Mouse (Mus musculus): Measurements from ENCODE around the gene Gm1140.
"Not testable (repeated sequence)": the region's sequence is repeated elsewhere in the genome, so short reads cannot be mapped to it uniquely, and the experiment has no call there.

The Gm1140 gene

GRCm38 (mm10) chrX:67693462-67693861 is at the start of gene Gm1140:
Gene Gm1140, minus strand, starts transcription at chrX:67693562.
- DNase-seq (ENCODE audit: low spot score in 2 of 2) = not testable (repeated sequence)

- DNase-seq (ENCODE audit: low spot score in 2 of 2) = not testable (repeated sequence)
Measured at GRCm38 (mm10) chrX:67695398-67695797, 2.0 kb upstream of the Gm1140 start, which contains the start of gene Gm14692. Gene Gm14692, plus strand, starts transcription at chrX:67695698.
